Mouse (Mus musculus): ENCODE data around the gene Vezt. TPM values are rescaled to one million over a fixed set of nuclear protein-coding genes. Genes with fewer than 3 reads are reported as not detected.

The Vezt gene
- polyA plus RNA-seq, 1 experiment from 2014 or later = 30.0 TPM

DNA sequence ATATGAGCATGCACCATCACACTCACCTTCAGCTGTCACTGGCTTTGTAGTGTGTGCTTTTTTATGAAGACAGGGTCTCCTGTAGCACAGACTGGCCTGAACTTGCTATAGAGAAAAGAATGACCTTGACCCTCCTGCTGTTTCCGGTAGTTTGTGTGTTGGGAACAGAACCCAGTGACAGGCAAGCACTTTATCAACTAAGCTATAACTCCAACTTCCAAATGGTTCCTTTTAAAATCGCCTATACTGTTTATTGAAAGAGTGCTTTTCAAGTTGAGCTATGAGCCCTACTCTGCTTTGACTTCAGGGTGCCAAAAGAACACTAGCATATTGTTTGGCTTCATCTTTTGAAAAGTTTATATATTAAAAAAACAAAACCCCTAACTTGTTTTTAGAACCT lies 24.6 kb downstream of the Vezt start:
- WGBS = 57% methylated on average over 2 of the region's 2 CpGs
- no peaks in the 10 kb centered on the region for H3K27me3 ChIP-seq
- H3K9ac ChIP-seq (replicated peaks) = no peak overlapping the region
- H3K4me1 ChIP-seq (replicated peaks) = 0 out of 2 replicates have a peak, but pooled peaks cover 4% of the 10 kb centered on the region
- no peak overlapping the region for H3K4me3 ChIP-seq (replicated peaks)
- no peak overlapping the region for H3K4me2 ChIP-seq
- peaks cover 8% of the 10 kb centered on the region for H3K36me3 ChIP-seq
- H3K27ac ChIP-seq = no peak overlapping the region
- no peaks in the 10 kb centered on the region for H3K9me3 ChIP-seq
- ATAC-seq (ENCODE audit: insufficient number of reproducible peaks, insufficient read depth, low FRiP score, low TSS enrichment, low read depth) = no peak

GRCm38 (mm10) chr10:94009991-94010679 lies 25.5 kb downstream of the Vezt start:
- Histone ChIP-seq H3K4me1 (replicated peaks) (0 out of 2 replicates have a peak, but pooled peaks cover 4% of the 10 kb centered on the region), H3K27ac (no peak overlapping the region), H3K36me3 (peaks cover 17% of the 10 kb centered on the region), H3K27me3 (no peaks in the 10 kb centered on the region), H3K4me2 (no peak overlapping the region), H3K9me3 (no peaks in the 10 kb centered on the region), H3K9ac (replicated peaks) (no peak overlapping the region), H3K4me3 (replicated peaks) (no peak overlapping the region)
- ATAC-seq (ENCODE audit: insufficient number of reproducible peaks, insufficient read depth, low FRiP score, low TSS enrichment, low read depth) = no peak
- 84% methylated on average over 3 of the region's 3 CpGs for WGBS

GRCm38 (mm10) chr10:94008356-94008755 lies 27.3 kb downstream of the Vezt start:
- WGBS = 94% methylated on average over 2 of the region's 2 CpGs
- peaks cover 23% of the 10 kb centered on the region for H3K36me3 ChIP-seq
- no peaks in the 10 kb centered on the region for H3K9me3 ChIP-seq
- no peak overlapping the region for H3K9ac ChIP-seq (replicated peaks)
- no peak overlapping the region for H3K27ac ChIP-seq
- no peaks in the 10 kb centered on the region for H3K27me3 ChIP-seq
- no peak overlapping the region for H3K4me3 ChIP-seq (replicated peaks)
- H3K4me2 ChIP-seq = no peak overlapping the region
- no peak for ATAC-seq (ENCODE audit: insufficient number of reproducible peaks, insufficient read depth, low FRiP score, low TSS enrichment, low read depth)
- no peaks in the 10 kb centered on the region for H3K4me1 ChIP-seq (replicated peaks)

GRCm38 (mm10) chr10:94000223-94000622 lies 35.4 kb downstream of the Vezt start:
- H3K27ac ChIP-seq = no peak overlapping the region
- no peaks in the 10 kb centered on the region for H3K4me1 ChIP-seq (replicated peaks)
- no peaks in the 10 kb centered on the region for H3K27me3 ChIP-seq
- no peak for ATAC-seq (ENCODE audit: insufficient number of reproducible peaks, insufficient read depth, low FRiP score, low TSS enrichment, low read depth)
- H3K9ac ChIP-seq (replicated peaks) = no peak overlapping the region
- peaks cover 83% of the 10 kb centered on the region for H3K36me3 ChIP-seq
- WGBS = 89% methylated on average over 10 of the region's 10 CpGs
- 0 out of 2 replicates have a peak, but pooled peaks cover 6% of the 10 kb centered on the region for H3K9me3 ChIP-seq
- H3K4me2 ChIP-seq = no peak overlapping the region
- no peak overlapping the region for H3K4me3 ChIP-seq (replicated peaks)

- no peak overlapping the region for H3K4me3 ChIP-seq (replicated peaks)
- peaks cover 91% of the 10 kb centered on the region for H3K36me3 ChIP-seq
- 95% methylated on average over 1 of the region's 1 CpGs for WGBS
- H3K27me3 ChIP-seq = no peaks in the 10 kb centered on the region
- H3K4me2 ChIP-seq = no peak overlapping the region
- H3K9ac ChIP-seq (replicated peaks) = no peak overlapping the region
- H3K9me3 ChIP-seq = 0 out of 2 replicates have a peak, but pooled peaks cover 6% of the 10 kb centered on the region
- no peak overlapping the region for H3K27ac ChIP-seq
- ATAC-seq (ENCODE audit: insufficient number of reproducible peaks, insufficient read depth, low FRiP score, low TSS enrichment, low read depth) = no peak
- no peaks in the 10 kb centered on the region for H3K4me1 ChIP-seq (replicated peaks)
Measured at GRCm38 (mm10) chr10:93999357-93999756, 36.3 kb downstream of the Vezt start.

DNA sequence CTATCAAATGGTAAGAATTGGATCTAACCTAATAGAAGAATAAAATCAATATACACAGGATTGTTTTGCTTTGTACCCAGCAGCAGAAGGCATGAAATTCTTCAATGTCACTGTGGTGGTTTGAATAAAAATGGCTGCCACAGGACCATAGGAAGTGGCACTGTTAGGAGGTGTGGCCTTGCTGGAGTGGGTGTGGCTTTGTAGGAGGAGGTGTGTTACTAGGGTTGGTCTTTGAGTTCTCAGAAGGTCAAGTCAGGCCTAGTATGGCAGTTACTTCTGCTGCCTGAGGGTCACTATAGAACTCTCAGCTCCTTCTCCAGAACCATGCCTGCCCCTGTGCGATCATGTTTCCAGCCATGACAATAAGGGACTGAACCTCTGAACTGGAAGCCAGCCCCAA lies 40.5 kb downstream of the Vezt start:
- H3K4me2 ChIP-seq = no peak overlapping the region
- H3K27me3 ChIP-seq = no peaks in the 10 kb centered on the region
- H3K27ac ChIP-seq = no peak overlapping the region
- peaks cover 90% of the 10 kb centered on the region for H3K36me3 ChIP-seq
- no peaks in the 10 kb centered on the region for H3K9me3 ChIP-seq
- no peak overlapping the region for H3K9ac ChIP-seq (replicated peaks)
- 94% methylated on average over 1 of the region's 1 CpGs for WGBS
- 0 out of 2 replicates have a peak, but pooled peaks cover 3% of the 10 kb centered on the region for H3K4me1 ChIP-seq (replicated peaks)
- no peak overlapping the region for H3K4me3 ChIP-seq (replicated peaks)
- no peak for ATAC-seq (ENCODE audit: insufficient number of reproducible peaks, insufficient read depth, low FRiP score, low TSS enrichment, low read depth)

DNA sequence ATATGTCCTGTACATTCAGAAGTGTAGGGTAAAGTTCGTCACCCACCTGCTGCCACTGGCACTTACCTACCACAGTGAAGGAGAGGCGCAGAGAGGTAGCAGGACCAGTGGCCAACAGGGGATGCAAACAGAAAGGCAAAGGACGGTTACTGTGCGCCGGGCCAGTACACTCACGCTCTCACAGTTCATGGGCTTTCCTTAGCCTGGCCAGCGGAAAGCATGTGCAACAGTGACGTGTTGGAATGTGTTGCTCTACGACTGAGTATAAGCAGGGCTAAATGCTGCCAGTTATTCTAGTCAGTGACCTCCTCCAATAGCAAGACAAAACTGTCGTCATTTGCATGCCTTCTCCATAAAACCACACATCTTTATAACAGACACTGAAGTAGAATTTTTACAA lies 41.5 kb downstream of the Vezt start:
- 96% methylated on average over 10 of the region's 10 CpGs for WGBS
- H3K9me3 ChIP-seq = no peaks in the 10 kb centered on the region
- H3K9ac ChIP-seq (replicated peaks) = no peak overlapping the region
- no peaks in the 10 kb centered on the region for H3K27me3 ChIP-seq
- peaks cover 89% of the 10 kb centered on the region for H3K36me3 ChIP-seq
- no peak overlapping the region for H3K4me2 ChIP-seq
- no peak for ATAC-seq (ENCODE audit: insufficient number of reproducible peaks, insufficient read depth, low FRiP score, low TSS enrichment, low read depth)
- 0 out of 2 replicates have a peak, but pooled peaks cover 3% of the 10 kb centered on the region for H3K4me1 ChIP-seq (replicated peaks)
- no peak overlapping the region for H3K27ac ChIP-seq
- H3K4me3 ChIP-seq (replicated peaks) = no peak overlapping the region

DNA sequence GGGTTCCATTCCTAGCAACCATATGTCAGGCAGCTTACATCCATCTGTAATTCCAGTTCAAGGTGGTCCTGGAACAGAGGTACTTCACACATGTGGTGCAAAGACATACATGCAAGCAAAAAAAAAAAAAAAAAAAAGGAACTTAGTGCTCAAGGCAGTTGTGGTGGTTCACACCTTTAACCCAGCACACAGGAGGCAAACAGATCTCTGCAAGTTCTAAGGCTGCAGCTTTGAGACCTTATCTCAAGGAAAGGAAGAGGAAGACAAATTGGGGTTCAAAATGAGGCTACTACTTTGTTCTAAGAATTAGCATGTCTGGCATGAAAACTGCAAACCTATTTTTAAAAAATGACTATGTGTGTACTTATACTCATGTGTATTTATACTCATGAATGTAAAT lies 50.3 kb downstream of the Vezt start:
- Histone ChIP-seq H3K9ac (replicated peaks) (no peak overlapping the region), H3K4me1 (replicated peaks) (no peaks in the 10 kb centered on the region), H3K27me3 (no peaks in the 10 kb centered on the region), H3K27ac (no peak overlapping the region), H3K9me3 (no peaks in the 10 kb centered on the region), H3K4me3 (replicated peaks) (no peak overlapping the region), H3K4me2 (no peak overlapping the region), H3K36me3 (peaks cover 59% of the 10 kb centered on the region)
- ATAC-seq (ENCODE audit: insufficient number of reproducible peaks, insufficient read depth, low FRiP score, low TSS enrichment, low read depth) = no peak

DNA sequence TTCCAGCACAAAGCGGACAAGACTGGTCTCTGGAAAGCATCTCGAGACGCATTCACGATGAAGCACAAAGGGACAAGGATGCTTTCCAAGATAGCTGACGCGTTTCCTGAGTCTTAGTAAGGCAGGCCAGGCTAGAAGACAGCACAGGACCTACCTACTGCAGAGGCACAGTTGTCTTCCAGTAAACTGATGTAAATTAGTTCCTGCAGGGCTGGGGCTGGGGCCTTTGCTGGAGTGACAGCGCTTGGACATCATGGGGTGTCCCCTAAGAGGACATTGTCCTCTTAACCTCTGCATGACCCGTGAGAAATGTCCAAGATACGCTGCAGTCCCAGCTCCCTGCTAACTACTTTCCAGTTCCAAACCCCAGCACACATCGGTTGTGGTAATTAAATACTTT lies 66.3 kb downstream of the Vezt start:
- Histone ChIP-seq H3K27ac (no peak overlapping the region), H3K9ac (replicated peaks) (no peak overlapping the region), H3K4me3 (replicated peaks) (no peak overlapping the region), H3K4me2 (no peak overlapping the region), H3K9me3 (no peaks in the 10 kb centered on the region), H3K27me3 (no peaks in the 10 kb centered on the region), H3K36me3 (peaks cover 45% of the 10 kb centered on the region), H3K4me1 (replicated peaks) (no peaks in the 10 kb centered on the region)
- ATAC-seq (ENCODE audit: insufficient number of reproducible peaks, insufficient read depth, low FRiP score, low TSS enrichment, low read depth) = no peak
- 73% methylated on average over 10 of the region's 10 CpGs for WGBS

GRCm38 (mm10) chr10:93967486-93967885 lies 68.1 kb downstream of the Vezt start:
- Histone ChIP-seq H3K4me3 (replicated peaks) (no peak overlapping the region), H3K4me2 (no peak overlapping the region), H3K4me1 (replicated peaks) (no peaks in the 10 kb centered on the region), H3K27me3 (no peaks in the 10 kb centered on the region), H3K9me3 (no peaks in the 10 kb centered on the region), H3K27ac (no peak overlapping the region), H3K9ac (replicated peaks) (no peak overlapping the region), H3K36me3 (peaks cover 33% of the 10 kb centered on the region)
- no peak for ATAC-seq (ENCODE audit: insufficient number of reproducible peaks, insufficient read depth, low FRiP score, low TSS enrichment, low read depth)

DNA sequence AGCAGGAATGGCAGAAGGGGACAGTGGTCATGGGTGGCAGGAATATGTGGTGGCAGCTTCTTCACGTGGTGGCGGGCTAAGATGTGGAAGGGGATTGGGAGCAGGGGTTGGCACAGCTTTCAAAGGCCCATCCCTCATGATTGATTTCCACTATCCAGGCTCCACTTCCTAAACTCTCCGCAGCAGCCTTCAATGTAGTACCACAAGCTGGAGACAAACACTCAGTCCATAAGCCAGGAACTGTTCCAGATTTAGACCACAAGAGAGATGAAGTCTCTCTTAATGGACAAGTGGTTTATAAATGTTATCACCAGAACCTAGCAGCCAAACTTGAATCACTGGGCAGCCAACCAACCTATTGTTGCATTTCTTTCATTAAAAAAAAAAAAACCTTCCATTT lies 81.6 kb downstream of the Vezt start:
- no peaks in the 10 kb centered on the region for H3K27me3 ChIP-seq
- no peak overlapping the region for H3K4me2 ChIP-seq
- H3K27ac ChIP-seq = no peak overlapping the region
- no peak overlapping the region for H3K9ac ChIP-seq (replicated peaks)
- 86% methylated on average over 3 of the region's 3 CpGs for WGBS
- H3K4me3 ChIP-seq (replicated peaks) = no peak overlapping the region
- ATAC-seq (ENCODE audit: insufficient number of reproducible peaks, insufficient read depth, low FRiP score, low TSS enrichment, low read depth) = no peak
- H3K4me1 ChIP-seq (replicated peaks) = no peaks in the 10 kb centered on the region
- H3K9me3 ChIP-seq = no peaks in the 10 kb centered on the region
- H3K36me3 ChIP-seq = no peaks in the 10 kb centered on the region

- Histone ChIP-seq H3K4me2 (no peak overlapping the region), H3K9ac (replicated peaks) (no peak overlapping the region), H3K4me1 (replicated peaks) (no peaks in the 10 kb centered on the region), H3K27ac (no peak overlapping the region), H3K36me3 (no peaks in the 10 kb centered on the region), H3K9me3 (no peaks in the 10 kb centered on the region), H3K4me3 (replicated peaks) (no peak overlapping the region), H3K27me3 (no peaks in the 10 kb centered on the region)
- 84% methylated on average over 7 of the region's 7 CpGs for WGBS
- ATAC-seq (ENCODE audit: insufficient number of reproducible peaks, insufficient read depth, low FRiP score, low TSS enrichment, low read depth) = no peak
Measured at GRCm38 (mm10) chr10:93953504-93953903, 82.1 kb downstream of the Vezt start.

Measured in limb, embryonic 12.5 days (tissue).